In genomic region chr4:81059356-81059755, GRCm38 (mm10) we compare ENCODE assay signal across 10 mouse cellular contexts.
A peak's percentile ranks its signal among the peaks of the same experiment; 100 is the strongest.
DNase-seq lines count a peak whose midpoint lies in the region; ATAC-seq and TF ChIP-seq lines count a peak whose summit lies in the region.
"Had no signal": no experiment of that assay in that cellular context is flagged by ENCODE, and none has a peak within 500 bp of the region (broad histone marks: within the 10 kb centered on the region; RNA-seq: fewer than 3 reads in every experiment).

No protein-coding gene starts in this region.

- no peak overlapping the region for H3K9ac ChIP-seq in kidney, embryonic 16.5 days (replicated peaks; ENCODE audit: low read length)
- H3K9ac ChIP-seq in heart, postnatal 0 days (replicated peaks; ENCODE audit: low read depth, low read length) = no peak overlapping the region
- H3K9ac ChIP-seq: midbrain, embryonic 13.5 days had no signal

- TF ChIP-seq EP300 in heart, postnatal 0 days (IDR thresholded peaks at IDR 0.05; ENCODE audit: low read depth) = no peak

- no peak for TF ChIP-seq CTCF in brain, embryonic 14.5 days (IDR thresholded peaks at IDR 0.05; ENCODE audit: borderline replicate concordance, extremely low read depth, insufficient read depth, insufficient read length)
- TF ChIP-seq CTCF in heart, postnatal 0 days (IDR thresholded peaks at IDR 0.05; ENCODE audit: low read depth) = no peak

- no peak overlapping the region for H3K4me2 ChIP-seq in kidney, embryonic 16.5 days (replicated peaks; ENCODE audit: low read depth, low read length)
- no peak overlapping the region for H3K4me2 ChIP-seq in heart, postnatal 0 days (ENCODE audit: low read depth, low read length)
- H3K4me2 ChIP-seq: midbrain, embryonic 13.5 days had no signal

- no peaks in the 10 kb centered on the region for H3K27me3 ChIP-seq in kidney, embryonic 16.5 days (ENCODE audit: insufficient read depth, low read length)
- H3K27me3 ChIP-seq in heart, postnatal 0 days (ENCODE audit: control insufficient read depth, insufficient read depth, low read length) = no peaks in the 10 kb centered on the region
- H3K27me3 ChIP-seq: midbrain, embryonic 13.5 days had no signal

- H3K9me3 ChIP-seq in kidney, embryonic 16.5 days (ENCODE audit: low read length) = no peaks in the 10 kb centered on the region
- no peaks in the 10 kb centered on the region for H3K9me3 ChIP-seq in heart, postnatal 0 days (replicated peaks; ENCODE audit: control insufficient read depth, low read length)
- H3K9me3 ChIP-seq: midbrain, embryonic 13.5 days had no signal

- no peaks in the 10 kb centered on the region for H3K36me3 ChIP-seq in kidney, embryonic 16.5 days (ENCODE audit: insufficient read depth, low read length)
- H3K36me3 ChIP-seq in heart, postnatal 0 days (replicated peaks; ENCODE audit: control insufficient read depth, insufficient read depth, low read length) = no peaks in the 10 kb centered on the region
- H3K36me3 ChIP-seq: midbrain, embryonic 13.5 days had no signal

- 68% methylated on average over 3 of the region's 3 CpGs for WGBS in kidney, embryonic 16.5 days
- WGBS in heart, postnatal 0 days = 67% methylated on average over 3 of the region's 3 CpGs

- no peak for TF ChIP-seq POLR2A in brain, embryonic 14.5 days (IDR thresholded peaks at IDR 0.05; ENCODE audit: borderline replicate concordance, extremely low read depth, insufficient read depth, insufficient read length, poor library complexity, severe bottlenecking)

- H3K4me1 ChIP-seq in kidney, embryonic 16.5 days (ENCODE audit: insufficient read depth, low read length) = no peaks in the 10 kb centered on the region
- H3K4me1 ChIP-seq in heart, postnatal 0 days (ENCODE audit: control insufficient read depth, insufficient read depth) = no peaks in the 10 kb centered on the region
- H3K4me1 ChIP-seq: midbrain, embryonic 13.5 days had no signal

- H3K27ac ChIP-seq in kidney, embryonic 16.5 days (ENCODE audit: low read length) = peak overlapping the region; percentile 51; the same call in 1 of the 2 replicates
- H3K27ac ChIP-seq in heart, postnatal 0 days (ENCODE audit: low read depth) = no peak overlapping the region; the same call in 1 of the 2 replicates
- H3K27ac ChIP-seq: midbrain, embryonic 13.5 days had no signal

- no peak for DNase-seq in kidney, adult 9 months
- peak; percentile 84 for DNase-seq in Muller cell, postnatal 12 days (ENCODE audit: inconsistent ontology term)
- peak; percentile 65 for DNase-seq in brain, embryonic 14.5 days (ENCODE audit: low read depth)
- DNase-seq in heart, postnatal 0 days (ENCODE audit: low spot score) = peak; percentile 55
- no peak for DNase-seq in right cerebral cortex, postnatal 36 days (ENCODE audit: low spot score in 2 of 2)
- DNase-seq: cerebellum, postnatal 36 days; lung, adult 2 months had no signal

- H3K4me3 ChIP-seq in kidney, embryonic 16.5 days (ENCODE audit: low read length) = no peak overlapping the region
- H3K4me3 ChIP-seq in heart, postnatal 0 days (ENCODE audit: low read depth, low read length) = no peak overlapping the region
- H3K4me3 ChIP-seq: midbrain, embryonic 13.5 days had no signal

- peak; percentile 54; the same call in 1 of the 2 replicates for ATAC-seq in kidney, embryonic 16.5 days (ENCODE audit: low FRiP score, low TSS enrichment)
- ATAC-seq in heart, postnatal 0 days (ENCODE audit: insufficient read depth, low read depth) = peak; percentile 47; the same call in 1 of the 2 replicates
- ATAC-seq in monocyte, adult 5-6 weeks (replicated peaks; ENCODE audit: insufficient number of reproducible peaks, low FRiP score, low TSS enrichment, poor library complexity, severe bottlenecking) = no peak
- ATAC-seq: midbrain, embryonic 13.5 days had no signal

Comparison
In these comparisons a context has a peak if more than half of its experiments do, and no peak if none do; other contexts are left out.
1. DNase-seq: peak in Muller cell, postnatal 12 days (single experiment), brain, embryonic 14.5 days (single experiment) and heart, postnatal 0 days (single experiment); none in kidney, adult 9 months (single experiment) and right cerebral cortex, postnatal 36 days (0 of 2).